Comparison of ENCODE assay signal across 8 mouse cellular contexts in the genomic region with DNA sequence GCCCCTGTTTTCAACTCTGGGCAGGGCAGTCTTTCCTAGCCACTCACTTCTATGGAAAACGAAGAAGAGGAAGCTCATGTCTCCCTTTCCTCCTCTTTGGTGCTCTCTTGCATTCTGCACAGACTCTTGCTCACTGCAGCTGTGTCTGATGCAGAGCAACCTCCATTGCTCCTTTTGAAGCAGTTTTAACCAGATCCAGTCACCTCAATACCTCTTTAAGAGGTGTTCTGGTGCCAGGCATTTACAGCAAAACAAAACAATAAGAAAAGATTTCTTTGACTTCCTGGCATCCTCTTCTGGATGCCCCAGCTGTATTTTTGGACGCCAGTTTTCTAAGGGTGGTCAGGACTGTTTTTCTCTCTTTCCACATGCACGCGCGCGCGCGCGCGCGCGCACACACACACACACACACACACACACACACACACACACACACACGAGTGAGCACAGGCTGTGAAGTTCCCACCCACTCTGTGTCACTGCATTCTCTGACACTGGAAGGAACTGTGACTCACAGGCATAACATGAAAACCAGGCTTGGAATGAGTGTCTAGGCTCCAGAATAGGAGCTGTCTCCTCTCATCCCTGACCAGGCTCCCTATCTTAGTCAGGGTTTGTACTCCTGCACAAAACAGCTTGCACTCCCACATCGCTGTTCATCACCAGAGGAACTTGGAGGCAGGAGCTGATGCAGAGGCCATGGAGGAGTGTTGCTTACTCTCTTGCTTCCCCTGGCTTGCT. TPM values are rescaled to one million over a fixed set of nuclear protein-coding genes. Genes with fewer than 3 reads are reported as not detected.
DNase-seq lines count a peak whose midpoint lies in the region; TF ChIP-seq lines count a peak whose summit lies in the region.

No protein-coding gene starts in this region.

- TF ChIP-seq RAD21 in MEL (IDR thresholded peaks at IDR 0.05; ENCODE audit: low read depth, low read length) = no peak

- 72% methylated on average over 14 of the region's 14 CpGs for WGBS in lung, adult 2 months

- peak overlapping the region; percentile 61 for H3K27ac ChIP-seq in MEL (ENCODE audit: control insufficient read depth, low read depth, low read length)
- H3K27ac ChIP-seq in cortical plate, adult 2 months (ENCODE audit: insufficient read depth, low read length) = peak overlapping the region; percentile 85

- H3K9ac ChIP-seq in MEL (ENCODE audit: control insufficient read depth, low read depth, low read length, poor library complexity, severe bottlenecking) = peak overlapping the region; percentile 58

- H3K27me3 ChIP-seq in MEL (ENCODE audit: control insufficient read depth in 1 of 2, insufficient read depth in 2 of 2, low read length in 2 of 2) = no peaks in the 10 kb centered on the region

- TF ChIP-seq POLR2A in MEL (IDR thresholded peaks at IDR 0.05; ENCODE audit: control insufficient read depth in 1 of 2, insufficient read depth in 1 of 2, low read depth in 1 of 2, low read length in 2 of 2, poor library complexity in 1 of 2) = no peak
- no peak for TF ChIP-seq POLR2A in cortical plate, adult 2 months (IDR thresholded peaks at IDR 0.05; ENCODE audit: extremely low read depth, insufficient read depth, low read length)
- TF ChIP-seq POLR2A in lung, adult 2 months (IDR thresholded peaks at IDR 0.05; ENCODE audit: borderline replicate concordance, extremely low read depth, low read depth, low read length) = no peak

- H3K4me3 ChIP-seq in MEL (ENCODE audit: control insufficient read depth in 1 of 2, insufficient read depth in 1 of 2, low read depth in 2 of 2, low read length in 2 of 2) = peak overlapping the region; percentile 24 to 41; a peak in 3 of 4 replicates
- no peak overlapping the region for H3K4me3 ChIP-seq in cortical plate, adult 2 months (ENCODE audit: insufficient read depth, low read length)
- H3K4me3 ChIP-seq in lung, adult 2 months (replicated peaks; ENCODE audit: extremely low read depth, low read depth, low read length) = no peak overlapping the region

- no peak for TF ChIP-seq EP300 in MEL (IDR thresholded peaks at IDR 0.05; ENCODE audit: low read depth in 1 of 2, low read length in 2 of 2)

- H3K36me3 ChIP-seq in MEL (ENCODE audit: control insufficient read depth in 1 of 2, insufficient read depth in 2 of 2, low read length in 2 of 2) = peaks cover 0 to 9% of the 10 kb centered on the region in 2 experiments; a peak in 2 of 4 replicates

- intact Hi-C loops in left cerebral cortex, postnatal 4 days (cut with DNase I) = loop anchor here (5.0 kb wide), 1 partner anchor 65 kb away; a partner anchor contains a TSS

- no peaks in the 10 kb centered on the region for H3K79me2 ChIP-seq in MEL (ENCODE audit: control insufficient read depth, insufficient read depth, low read length, poor library complexity)

- TF ChIP-seq CTCF in MEL (IDR thresholded peaks at IDR 0.05 in 2 of 3, conservative IDR thresholded peaks at IDR 0.05 in 1 of 3; ENCODE audit: control insufficient read depth in 1 of 3, insufficient read depth in 1 of 3, low read depth in 2 of 3, low read length in 3 of 3, poor library complexity in 1 of 3, severe bottlenecking in 1 of 3) = no peak
- no peak for TF ChIP-seq CTCF in cortical plate, adult 2 months (IDR thresholded peaks at IDR 0.05; ENCODE audit: extremely low read depth, insufficient read depth, low read length)
- no peak for TF ChIP-seq CTCF in lung, adult 2 months (IDR thresholded peaks at IDR 0.05; ENCODE audit: insufficient read depth, low read length)

- no peaks in the 10 kb centered on the region for H3K9me3 ChIP-seq in MEL (replicated peaks; ENCODE audit: insufficient read depth, low read length)

- DNase-seq in left cerebral cortex, adult 11 months (ENCODE audit: low spot score) = peak; percentile 69
- no peak for DNase-seq in left cerebral cortex, postnatal 4 days
- DNase-seq in MEL (ENCODE audit: low read depth, low spot score) = peak; percentile 37
- DNase-seq in lung, adult 2 months = peak; percentile 24
- no peak for DNase-seq in c-Kit-positive CD71-positive TER-119-positive erythroid progenitor cells, embryonic 14.5 days (ENCODE audit: low spot score)
- DNase-seq in gastrocnemius, postnatal 10 days = no peak
- no peak for DNase-seq in neural tube, embryonic 10.5 days (ENCODE audit: extremely low spot score, low spot score)

- peaks cover 0 to 28% of the 10 kb centered on the region in 2 experiments; a peak in 2 of 4 replicates for H3K4me1 ChIP-seq in MEL (ENCODE audit: control insufficient read depth in 1 of 2, insufficient read depth in 2 of 2, low read length in 2 of 2)
- H3K4me1 ChIP-seq in cortical plate, adult 2 months (ENCODE audit: control insufficient read depth, insufficient read depth, low read length) = peaks cover 3% of the 10 kb centered on the region
- H3K4me1 ChIP-seq in lung, adult 2 months (ENCODE audit: control insufficient read depth, insufficient read depth, low read length) = peaks cover 12% of the 10 kb centered on the region

TF ChIP-seq in MEL, 35 proteins besides CTCF, POLR2A, EP300 and RAD21:
- TF ChIP-seq ETS1 (IDR thresholded peaks at IDR 0.05; ENCODE audit: low read depth, low read length) (no peak), ZNF384 (IDR thresholded peaks at IDR 0.05; ENCODE audit: low read depth, low read length) (no peak), POLR2AphosphoS2 (IDR thresholded peaks at IDR 0.05; ENCODE audit: low read length) (no peak), TAL1 (IDR thresholded peaks at IDR 0.05; ENCODE audit: low read length) (no peak), E2F4 (IDR thresholded peaks at IDR 0.05; ENCODE audit: borderline replicate concordance, low read depth, low read length) (no peak), MYC (IDR thresholded peaks at IDR 0.05; ENCODE audit: low read depth, low read length) (no peak), POLR2AphosphoS5 (IDR thresholded peaks at IDR 0.05; ENCODE audit: borderline replicate concordance, low read depth, low read length) (no peak), HCFC1 (IDR thresholded peaks at IDR 0.05; ENCODE audit: low read depth, low read length) (no peak), KAT2A (conservative IDR thresholded peaks at IDR 0.05; ENCODE audit: low read depth, low read length) (no peak), MEF2A (IDR thresholded peaks at IDR 0.05; ENCODE audit: extremely low read depth, insufficient replicate concordance, low read depth, low read length, poor library complexity, severe bottlenecking) (no peak), TCF12 (IDR thresholded peaks at IDR 0.05; ENCODE audit: low read depth, low read length) (no peak)
TF ChIP-seq in MEL: peak in this region for 0.

RNA-seq across cellular contexts. Expression of a gene that starts 2.5 kb away (rescaled TPM):
- total RNA-seq in left cerebral cortex, postnatal 4 days (2021) = not detected
- total RNA-seq in MEL (2012; rRNA removed) = not detected in 2 replicates
- polyA plus RNA-seq in MEL (2012; ENCODE audit: insufficient read depth in 1 of 2, insufficient read length in 2 of 2, low read depth in 1 of 2, low replicate concordance in 2 of 2, missing spikeins in 1 of 2) = not detected
- polyA plus RNA-seq in cortical plate, adult 2 months (2012; rRNA removed) = not detected in 2 replicates
- not detected in 2 replicates for polyA plus RNA-seq in lung, adult 2 months (2012; rRNA removed)
- not detected for total RNA-seq in gastrocnemius, postnatal 10 days (2021)

RNA-seq across cellular contexts. Expression of a gene that starts 14.2 kb away (rescaled TPM):
- not detected for total RNA-seq in left cerebral cortex, postnatal 4 days (2021)
- not detected in 2 replicates for total RNA-seq in MEL (2012; rRNA removed)
- polyA plus RNA-seq in MEL (2012; ENCODE audit: insufficient read depth in 1 of 2, insufficient read length in 2 of 2, low read depth in 1 of 2, low replicate concordance in 2 of 2, missing spikeins in 1 of 2) = not detected
- not detected in 2 replicates for polyA plus RNA-seq in cortical plate, adult 2 months (2012; rRNA removed)
- polyA plus RNA-seq in lung, adult 2 months (2012; rRNA removed) = not detected in 2 replicates
- total RNA-seq in gastrocnemius, postnatal 10 days (2021) = not detected

RNA-seq across cellular contexts. Expression of a gene that starts 16.0 kb away (rescaled TPM):
- 1 to 10 TPM; 3.3 to 6.2 TPM for total RNA-seq in left cerebral cortex, postnatal 4 days (2021)
- 0.73 and 0.82 TPM in 2 replicates for total RNA-seq in MEL (2012; rRNA removed)
- polyA plus RNA-seq in MEL (2012; ENCODE audit: insufficient read depth in 1 of 2, insufficient read length in 2 of 2, low read depth in 1 of 2, low replicate concordance in 2 of 2, missing spikeins in 1 of 2) = 1 to 10 TPM in 1 of 2 experiments, not detected in 1; 2.3 TPM
- 10.9 and 13.4 TPM in 2 replicates for polyA plus RNA-seq in cortical plate, adult 2 months (2012; rRNA removed)
- polyA plus RNA-seq in lung, adult 2 months (2012; rRNA removed) = 28.9 and 51.0 TPM in 2 replicates
- total RNA-seq in gastrocnemius, postnatal 10 days (2021) = 10 to 100 TPM in 1 of 2 experiments, 1 to 10 TPM in 1; 9.6 to 20.1 TPM

RNA-seq across cellular contexts. Expression of a gene that starts 20.8 kb away (rescaled TPM):
- not detected for total RNA-seq in left cerebral cortex, postnatal 4 days (2021)
- not detected in 2 replicates for total RNA-seq in MEL (2012; rRNA removed)
- not detected for polyA plus RNA-seq in MEL (2012; ENCODE audit: insufficient read depth in 1 of 2, insufficient read length in 2 of 2, low read depth in 1 of 2, low replicate concordance in 2 of 2, missing spikeins in 1 of 2)
- polyA plus RNA-seq in cortical plate, adult 2 months (2012; rRNA removed) = not detected in 2 replicates
- polyA plus RNA-seq in lung, adult 2 months (2012; rRNA removed) = not detected in 2 replicates
- not detected for total RNA-seq in gastrocnemius, postnatal 10 days (2021)

RNA-seq across cellular contexts. Expression of a gene that starts 25.2 kb away (rescaled TPM):
- total RNA-seq in left cerebral cortex, postnatal 4 days (2021) = 10 to 100 TPM; 13.1 to 20.7 TPM
- 0.85 and 2.1 TPM in 2 replicates for total RNA-seq in MEL (2012; rRNA removed)
- 1 to 10 TPM in 1 of 2 experiments, not detected in 1; 4.7 TPM for polyA plus RNA-seq in MEL (2012; ENCODE audit: insufficient read depth in 1 of 2, insufficient read length in 2 of 2, low read depth in 1 of 2, low replicate concordance in 2 of 2, missing spikeins in 1 of 2)
- 51.5 and 66.4 TPM in 2 replicates for polyA plus RNA-seq in cortical plate, adult 2 months (2012; rRNA removed)
- polyA plus RNA-seq in lung, adult 2 months (2012; rRNA removed) = 439 and 454 TPM in 2 replicates
- 100 to 1,000 TPM in 1 of 2 experiments, 10 to 100 TPM in 1; 83.2 to 102 TPM for total RNA-seq in gastrocnemius, postnatal 10 days (2021)

Comparison
In these comparisons a context has a peak if more than half of its experiments do, and no peak if none do; other contexts are left out.
1. DNase-seq: peak in left cerebral cortex, adult 11 months (single experiment), MEL (single experiment) and lung, adult 2 months (single experiment); none in left cerebral cortex, postnatal 4 days (single experiment), c-Kit-positive CD71-positive TER-119-positive erythroid progenitor cells, embryonic 14.5 days (single experiment), gastrocnemius, postnatal 10 days (single experiment) and neural tube, embryonic 10.5 days (single experiment).
2. H3K4me3 ChIP-seq: peak in MEL (2 of 2); none in cortical plate, adult 2 months (single experiment) and lung, adult 2 months (single experiment).